Mouse (Mus musculus) testis, adult 2 months (tissue): ENCODE measurements around the gene Cdk5rap3. TPM values are rescaled to one million over a fixed set of nuclear protein-coding genes. Genes with fewer than 3 reads are reported as not detected.

Experiments
- H3K27ac ChIP-seq: fragments of 200-500 bp; 2 replicates; pipeline ENCODE4 v1.5.1; 2012; ENCODE audit warnings: low read depth, low read length; ENCODE audit not compliant: control insufficient read depth, insufficient read depth
- H3K27me3 ChIP-seq: fragments of 200-500 bp; 2 replicates; pipeline ENCODE4 v1.6.1; 2012; ENCODE audit warnings: mild to moderate bottlenecking, low read length, moderate library complexity; ENCODE audit not compliant: control insufficient read depth, insufficient read depth
- H3K36me3 ChIP-seq: fragments of 200-500 bp; 2 replicates; pipeline ENCODE4 v1.6.1; 2012; ENCODE audit warnings: mild to moderate bottlenecking, low read length; ENCODE audit not compliant: control insufficient read depth, insufficient read depth
- H3K4me1 ChIP-seq: fragments of 200-500 bp; 2 replicates; pipeline ENCODE4 v1.6.1; 2012; ENCODE audit warnings: low read length; ENCODE audit not compliant: control insufficient read depth, insufficient read depth
- H3K4me3 ChIP-seq: fragments of 200-500 bp; 2 replicates; pipeline ENCODE4 v1.5.1; 2012; ENCODE audit warnings: low read depth, mild to moderate bottlenecking, low read length, moderate library complexity, mixed read lengths; ENCODE audit not compliant: control insufficient read depth
- CTCF ChIP-seq: fragments of 200-500 bp; IDR thresholded peaks from 2 replicates; pipeline ENCODE4 v1.5.1; 2012; ENCODE audit warnings: low read depth, mild to moderate bottlenecking, inconsistent platforms, low read length, moderate library complexity; ENCODE audit not compliant: control insufficient read depth, insufficient read depth, insufficient replicate concordance
- POLR2A ChIP-seq: fragments of 200-500 bp; IDR thresholded peaks from 2 replicates; pipeline ENCODE4 v1.6.1; 2012; ENCODE audit warnings: low read depth, mild to moderate bottlenecking, inconsistent platforms, low read length, moderate library complexity; ENCODE audit not compliant: control insufficient read depth
- polyA plus RNA-seq: library from polyadenylated mRNA; depleted of rRNA; stranded (reverse); fragments of >200 nt; gene quantifications from 2 replicates; pipeline ENCODE4 v1.2.3, GENCODE M21; 2012

The Cdk5rap3 gene
- polyA plus RNA-seq, 1 experiment, result 75.0 TPM

DNA sequence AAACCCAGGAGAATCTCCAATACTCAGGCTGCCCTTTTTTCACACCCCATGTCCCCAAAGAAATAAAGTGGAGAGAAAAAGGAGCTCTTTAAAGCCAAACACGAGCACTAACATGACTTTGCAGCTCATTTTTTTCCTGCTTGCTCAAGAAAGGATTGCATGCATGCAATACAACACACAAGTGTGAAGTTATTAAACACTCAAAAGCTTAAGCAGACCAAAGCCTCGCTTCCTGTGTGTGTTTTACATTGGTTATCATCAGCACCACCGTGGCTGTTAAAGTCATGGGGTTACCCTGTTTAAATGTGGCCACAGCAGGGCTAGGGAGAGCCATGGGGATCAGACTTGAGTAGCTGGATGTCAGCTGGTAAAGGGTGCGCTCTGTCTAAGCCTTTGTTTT lies 39.2 kb downstream of the Cdk5rap3 start:
- no peak for TF ChIP-seq CTCF
- no peak for TF ChIP-seq POLR2A
- H3K4me1 ChIP-seq, result peaks cover 29% of the 10 kb centered on the region
- H3K4me3 ChIP-seq, result no peak overlapping the region
- H3K36me3 ChIP-seq, result no peaks in the 10 kb centered on the region
- no peaks in the 10 kb centered on the region for H3K27me3 ChIP-seq
- H3K27ac ChIP-seq, result no peak overlapping the region

- no peaks in the 10 kb centered on the region for H3K36me3 ChIP-seq
- TF ChIP-seq CTCF, result no peak
- no peak for TF ChIP-seq POLR2A
- H3K27me3 ChIP-seq, result no peaks in the 10 kb centered on the region
- H3K4me1 ChIP-seq, result peaks cover 29% of the 10 kb centered on the region
- no peak overlapping the region for H3K4me3 ChIP-seq
- 0 out of 2 replicates have a peak overlapping the region, but pooled peaks have one; percentile 1 for H3K27ac ChIP-seq
Measured at GRCm38 (mm10) chr11:96876300-96877040, 39.8 kb downstream of the Cdk5rap3 start.

DNA sequence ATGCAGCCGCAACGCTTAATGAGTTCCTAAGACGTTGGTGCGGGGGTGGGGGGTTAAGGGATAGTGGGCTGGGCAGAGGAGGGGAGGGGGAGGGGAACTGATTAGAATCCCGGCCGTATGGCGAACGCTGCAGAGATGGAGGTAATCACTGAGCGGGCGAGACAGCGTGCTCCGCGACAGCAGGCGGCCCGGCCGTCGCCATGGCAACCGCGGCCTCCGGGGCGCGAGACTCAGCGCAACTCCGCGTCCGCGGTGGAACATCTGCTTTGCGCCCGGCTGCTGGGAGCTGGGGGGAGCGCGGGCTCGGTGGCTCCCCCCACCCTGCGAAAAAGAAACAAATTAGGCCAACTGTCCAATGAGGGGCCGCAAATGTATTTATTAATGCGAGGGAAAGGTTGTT lies 40.6 kb downstream of the Cdk5rap3 start:
- Histone ChIP-seq H3K36me3 (no peaks in the 10 kb centered on the region), H3K27me3 (no peaks in the 10 kb centered on the region), H3K27ac (no peak overlapping the region), H3K4me1 (peaks cover 29% of the 10 kb centered on the region), H3K4me3 (peak overlapping the region; percentile 30)
- no peak for TF ChIP-seq CTCF
- no peak for TF ChIP-seq POLR2A

DNA sequence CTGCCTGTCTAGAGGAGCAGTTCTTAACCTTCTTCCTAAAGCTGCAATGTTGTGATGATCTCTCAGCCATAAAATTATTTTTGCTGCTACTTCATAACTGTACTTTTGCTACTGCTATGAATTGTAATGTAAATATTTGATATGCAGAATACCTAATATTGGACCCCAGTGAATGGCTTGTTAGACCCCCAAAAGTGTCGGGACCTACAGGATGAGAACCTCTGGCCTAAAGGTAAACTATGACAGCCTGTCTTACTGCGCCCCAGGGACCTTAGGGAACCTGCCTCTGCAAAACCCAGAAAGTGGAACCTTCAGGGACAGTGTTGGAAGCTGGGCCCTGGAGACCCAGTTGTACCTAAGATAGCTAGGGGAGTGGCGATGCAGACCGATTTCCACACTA lies 41.0 kb downstream of the Cdk5rap3 start:
- Histone ChIP-seq H3K4me1 (peaks cover 29% of the 10 kb centered on the region), H3K27ac (no peak overlapping the region), H3K36me3 (no peaks in the 10 kb centered on the region), H3K4me3 (peak overlapping the region; percentile 30; the same call in 1 of the 2 replicates), H3K27me3 (no peaks in the 10 kb centered on the region)
- no peak for TF ChIP-seq CTCF
- no peak for TF ChIP-seq POLR2A

DNA sequence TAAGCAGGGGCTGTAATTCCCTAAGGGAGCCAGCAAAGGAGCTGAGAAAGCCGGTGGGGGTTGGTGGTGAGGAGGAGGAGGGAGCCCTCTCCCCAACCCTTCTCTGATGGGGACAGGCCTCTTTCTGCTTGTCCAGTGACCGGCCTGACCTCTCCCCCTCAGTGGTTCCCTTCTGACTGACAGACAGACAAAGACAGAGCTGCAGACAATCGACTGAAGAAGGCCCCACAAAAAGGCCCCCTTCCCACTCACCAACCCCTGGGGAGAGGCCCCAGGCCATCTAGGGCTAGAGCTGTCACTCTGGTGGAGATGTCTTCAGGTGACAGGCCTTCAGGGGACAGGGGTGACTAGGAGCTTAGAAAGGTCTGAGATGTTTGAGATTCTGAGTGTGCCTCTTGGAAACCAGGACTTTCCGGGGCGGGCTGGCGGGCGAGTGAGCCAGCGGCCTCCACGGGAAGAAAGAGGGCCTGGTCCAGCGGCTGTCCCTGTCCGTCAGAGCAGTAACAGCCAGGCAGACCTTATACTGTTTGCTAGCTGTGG lies 42.6 kb downstream of the Cdk5rap3 start:
- no peak for TF ChIP-seq POLR2A
- no peak for TF ChIP-seq CTCF
- H3K36me3 ChIP-seq, result no peaks in the 10 kb centered on the region
- H3K4me1 ChIP-seq, result peaks cover 29% of the 10 kb centered on the region
- H3K27me3 ChIP-seq, result no peaks in the 10 kb centered on the region
- no peak overlapping the region for H3K27ac ChIP-seq
- H3K4me3 ChIP-seq, result no peak overlapping the region

- Histone ChIP-seq H3K27ac (no peak overlapping the region), H3K4me3 (no peak overlapping the region), H3K36me3 (no peaks in the 10 kb centered on the region), H3K4me1 (peaks cover 29% of the 10 kb centered on the region), H3K27me3 (no peaks in the 10 kb centered on the region)
- no peak for TF ChIP-seq POLR2A
Measured at GRCm38 (mm10) chr11:96872441-96873379, 43.6 kb downstream of the Cdk5rap3 start.

- Histone ChIP-seq H3K36me3 (no peaks in the 10 kb centered on the region), H3K27ac (no peak overlapping the region), H3K27me3 (no peaks in the 10 kb centered on the region), H3K4me1 (peaks cover 16% of the 10 kb centered on the region), H3K4me3 (peak overlapping the region; percentile 60)
- TF ChIP-seq POLR2A, result no peak
- TF ChIP-seq CTCF, result peak; percentile 72; the same call in 1 of the 2 replicates
Measured at GRCm38 (mm10) chr11:96867149-96867548, 49.1 kb downstream of the Cdk5rap3 start.
